Mouse (Mus musculus) T-helper 2 cell (primary cell): ENCODE results near the gene Arl8b.
"Not testable (repeated sequence)": the region's sequence is repeated elsewhere in the genome, so short reads cannot be mapped to it uniquely, and the experiment has no call there.

Experiments
- in situ Hi-C: fragments of 300-600 bp; cut with MboI, MseI; formaldehyde crosslinking; loops from one replicate; pipeline ENCODE4 v1.15.1; 2025; ENCODE audit warnings: high pct_unique_total_duplicates

The Arl8b gene

DNA sequence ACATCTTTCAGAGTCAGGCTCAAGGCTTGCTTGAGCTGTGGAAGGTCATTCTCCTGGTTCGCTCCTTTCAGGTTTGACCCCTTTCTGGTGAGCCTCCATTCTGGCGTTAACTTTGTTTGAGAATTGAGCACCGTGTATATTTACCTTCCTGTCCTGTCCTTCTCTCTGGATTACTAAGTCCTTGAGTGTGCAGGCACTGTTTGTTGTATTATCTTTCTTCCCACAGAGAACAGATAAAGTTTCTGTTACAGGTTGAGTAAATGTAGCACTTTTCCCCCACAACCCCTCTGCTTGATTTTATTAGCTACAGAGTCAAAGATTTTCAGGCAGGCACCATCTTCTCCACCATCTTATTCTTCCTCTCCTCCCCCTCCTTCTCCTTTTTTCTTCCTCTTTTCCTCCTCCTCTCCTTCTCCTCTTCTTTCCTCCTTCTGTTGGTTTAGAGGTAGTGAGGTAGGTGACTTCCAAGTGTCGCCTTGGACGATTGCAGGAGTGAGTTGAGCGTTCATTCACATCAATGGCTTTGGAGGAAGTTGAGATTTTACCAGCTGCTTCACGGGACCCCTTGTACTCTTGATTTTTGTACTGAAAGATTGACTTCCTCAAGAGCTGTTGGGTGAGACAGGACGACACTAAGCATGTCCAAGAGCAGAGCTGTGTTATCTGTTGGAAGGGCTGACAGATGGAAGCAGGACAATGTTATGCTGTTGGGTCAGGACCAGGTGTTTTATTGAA is 51.2 kb downstream of the Arl8b start:
- in situ Hi-C loops = loop anchor here (10.0 kb wide), 1 partner anchor 169 kb away; the partner anchor contains the start of gene Bhlhe40

DNA sequence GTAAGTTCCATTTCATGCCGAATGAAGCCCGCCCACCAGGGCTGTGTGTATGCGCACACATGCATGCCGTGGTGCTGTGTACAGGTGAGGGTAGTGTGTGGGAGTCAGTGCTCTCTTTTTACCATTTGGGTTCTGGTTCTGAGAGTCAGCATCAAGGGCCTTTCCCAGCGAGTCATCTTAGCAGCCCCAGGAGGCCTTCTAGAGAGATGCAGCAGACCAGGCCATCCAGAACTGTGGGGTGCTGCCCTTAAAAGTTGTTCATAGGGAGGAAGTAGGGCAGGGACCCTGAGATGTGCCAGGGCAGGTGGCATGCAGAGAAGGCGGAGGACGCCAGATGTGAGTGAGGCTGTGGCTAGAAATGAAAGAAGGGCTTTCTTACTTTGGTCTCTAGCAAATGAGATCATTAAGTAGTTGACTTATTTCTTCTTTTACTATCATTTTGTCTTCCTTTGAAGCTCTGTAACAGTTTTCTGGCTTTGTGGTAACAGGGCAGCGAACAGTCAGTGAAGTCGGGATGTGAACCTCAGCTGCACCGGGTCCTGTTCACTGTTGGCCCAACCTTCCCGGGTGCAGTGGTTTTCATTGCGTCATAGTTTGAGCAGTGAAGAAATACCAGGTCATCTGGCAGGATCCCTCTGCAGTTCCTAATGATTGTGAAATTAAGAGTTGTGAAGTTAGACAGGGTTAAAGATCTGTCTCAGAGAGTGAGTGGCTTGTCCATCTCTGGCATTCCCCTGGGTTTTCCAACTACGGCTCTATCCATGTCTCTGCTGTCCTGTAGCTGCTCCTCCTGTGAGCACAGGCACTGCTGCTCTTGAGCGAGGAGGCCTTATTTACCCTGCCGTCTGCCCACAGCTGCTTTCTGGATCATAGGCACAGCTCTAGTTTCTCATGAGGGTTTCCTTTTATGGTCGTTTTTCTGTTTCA is 53.1 kb downstream of the Arl8b start:
- in situ Hi-C loops = loop anchor here (10.0 kb wide), 1 partner anchor 171 kb away; the partner anchor contains the start of gene Bhlhe40

DNA sequence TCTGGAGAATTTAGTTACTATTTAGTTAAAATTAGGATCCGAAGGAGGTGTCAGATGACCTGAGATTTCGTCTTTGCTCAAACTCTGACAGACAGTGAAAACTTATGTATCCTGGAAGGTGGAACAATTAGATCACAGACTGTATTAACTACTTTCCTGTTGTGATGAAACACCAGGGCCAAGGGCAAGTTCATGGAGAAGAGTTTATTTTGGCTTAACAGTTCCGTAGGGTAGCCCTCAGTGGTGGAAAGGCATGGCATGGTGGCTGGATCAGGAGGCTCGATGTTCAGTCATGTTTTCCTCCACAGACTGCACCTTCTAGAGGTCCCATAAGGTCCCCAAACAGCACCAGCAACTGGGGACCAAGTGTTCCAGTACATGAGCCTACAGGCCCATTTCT is 54.2 kb downstream of the Arl8b start:
- in situ Hi-C loops = loop anchor here (10.0 kb wide), 1 partner anchor 172 kb away; the partner anchor contains the start of gene Bhlhe40

DNA sequence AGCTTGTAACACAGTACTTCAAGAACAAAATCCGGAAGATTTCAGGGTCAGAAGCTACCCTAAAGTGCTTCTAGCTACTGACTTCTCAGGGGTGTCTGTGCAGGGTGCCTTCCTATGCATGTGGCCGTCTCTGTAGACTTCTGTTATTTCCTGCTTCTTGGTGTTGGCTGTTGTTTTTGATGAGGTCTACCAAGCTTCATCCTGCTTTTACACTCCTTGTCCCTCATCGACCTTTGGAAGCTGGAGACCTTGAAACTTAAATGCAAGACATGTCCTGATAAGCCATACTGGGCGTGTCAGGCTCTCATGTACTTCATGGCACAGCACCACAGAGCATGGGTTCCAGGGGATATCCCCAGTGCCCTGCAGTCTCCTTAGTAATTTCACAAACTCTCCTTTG is 55.1 kb downstream of the Arl8b start:
- in situ Hi-C loops = loop anchor here (10.0 kb wide), 1 partner anchor 173 kb away; the partner anchor contains the start of gene Bhlhe40

DNA sequence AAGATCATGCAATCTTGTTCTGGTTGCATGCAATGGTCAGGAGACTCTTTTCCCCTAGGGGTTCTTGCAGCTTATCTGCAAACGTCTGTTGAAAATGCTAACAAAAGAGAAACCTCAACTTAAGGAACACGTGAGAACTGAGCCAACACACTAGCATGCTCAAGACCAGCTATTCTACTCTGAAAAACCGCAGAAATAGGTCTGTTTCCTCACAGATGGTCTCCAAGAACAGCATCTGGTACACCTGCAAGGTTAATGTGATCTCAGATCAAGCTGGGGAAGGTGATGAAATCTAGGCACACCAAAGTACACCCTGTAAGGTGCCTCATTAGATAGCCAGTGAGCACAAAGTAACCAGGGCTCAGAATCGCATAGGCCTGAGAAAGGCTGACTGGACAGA is 56.5 kb downstream of the Arl8b start:
- in situ Hi-C loops = loop anchor here (10.0 kb wide), 1 partner anchor 175 kb away; the partner anchor contains the start of gene Bhlhe40

DNA sequence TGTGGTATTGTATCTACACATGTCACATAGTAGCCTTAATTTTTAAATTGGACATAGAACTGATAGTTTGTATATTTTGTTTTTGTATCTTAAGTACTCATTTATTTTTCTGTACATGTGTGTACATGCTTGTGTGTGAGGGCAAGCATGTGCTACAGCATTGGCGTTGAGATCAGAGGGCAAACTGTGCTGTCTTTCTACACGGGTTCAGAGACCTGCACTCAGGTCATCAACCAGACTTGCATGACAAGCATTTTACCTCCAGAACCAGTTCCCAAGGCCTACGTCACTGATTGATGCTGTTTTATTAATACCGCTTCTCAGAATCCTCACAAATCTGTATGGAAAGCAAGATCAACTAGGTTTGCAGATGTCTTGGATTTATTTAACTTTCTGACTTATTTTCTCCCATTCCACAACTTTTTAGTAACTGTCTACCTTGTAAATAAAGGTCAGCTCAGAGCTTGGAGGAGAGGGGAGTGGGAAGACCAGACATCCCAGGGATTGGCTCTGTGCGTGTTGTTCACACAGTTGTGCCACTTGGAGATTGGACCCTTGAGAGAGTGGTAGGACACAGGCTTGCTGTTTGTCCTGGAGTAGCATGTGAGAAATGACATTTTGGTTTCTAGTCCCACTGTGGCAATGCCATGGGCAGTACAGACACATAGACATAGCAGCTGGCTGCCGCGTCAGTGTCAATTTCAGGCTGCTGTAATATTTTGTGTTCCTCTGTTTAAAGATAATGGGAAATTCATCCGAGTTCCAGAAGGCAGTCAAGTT is 58.2 kb downstream of the Arl8b start:
- in situ Hi-C loops = no loop called here

DNA sequence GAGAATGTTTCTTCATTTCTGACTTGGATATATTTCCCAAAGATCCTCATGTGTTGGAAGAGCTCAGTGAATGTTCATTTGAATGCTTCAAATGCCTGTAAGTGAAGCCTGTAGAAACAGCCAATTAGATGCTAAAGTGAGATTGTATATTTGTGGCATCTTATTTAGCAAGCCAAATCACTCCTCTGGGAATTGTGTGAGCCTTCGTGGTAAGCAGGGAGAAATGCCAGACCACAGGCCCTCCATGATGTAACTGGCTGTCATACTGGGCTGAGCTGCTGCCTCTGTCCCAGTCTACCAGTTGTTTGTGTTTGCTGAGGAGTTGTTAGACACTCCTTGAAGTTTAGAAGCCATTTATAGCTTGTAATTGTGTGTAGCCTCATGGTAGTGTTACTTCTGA is 60.8 kb downstream of the Arl8b start:
- in situ Hi-C loops = no loop called here

DNA sequence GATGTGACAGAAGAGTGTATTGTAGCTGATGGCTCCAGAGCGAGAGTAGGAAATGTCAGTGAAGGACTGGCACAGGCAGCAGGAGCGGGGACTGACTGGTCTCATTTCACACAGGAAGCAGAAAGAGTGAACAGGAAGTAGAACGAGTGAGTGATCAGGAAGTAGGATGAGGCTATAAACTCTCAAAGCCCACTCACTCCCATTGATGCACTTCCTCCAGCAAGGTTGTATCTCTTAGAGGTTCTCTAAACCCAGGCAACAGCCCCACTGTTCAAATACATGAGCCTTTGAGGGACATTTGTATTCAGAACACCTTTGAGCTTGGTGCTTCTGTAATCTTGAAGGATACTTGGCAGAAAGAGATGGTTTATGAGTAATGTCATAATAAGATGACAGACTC is 61.2 kb downstream of the Arl8b start:
- in situ Hi-C loops = no loop called here

DNA sequence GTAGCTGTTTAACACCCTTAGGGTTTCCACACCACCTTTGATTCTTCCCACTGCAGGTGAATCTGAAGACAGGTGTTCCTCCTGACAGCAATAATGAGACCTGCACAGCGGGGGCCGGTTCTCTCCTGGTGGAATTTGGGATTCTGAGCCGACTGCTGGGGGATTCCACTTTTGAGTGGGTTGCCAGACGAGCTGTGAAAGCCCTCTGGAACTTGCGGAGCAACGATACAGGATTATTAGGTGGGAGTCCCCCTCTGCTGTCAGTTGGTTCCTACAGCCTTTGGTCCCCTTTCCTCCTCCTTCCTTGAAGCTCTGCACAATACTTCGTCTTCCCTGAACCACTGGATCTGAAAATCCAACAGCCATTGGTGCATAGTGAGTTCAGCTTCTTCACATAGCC is 61.9 kb downstream of the Arl8b start:
- in situ Hi-C loops = no loop called here

DNA sequence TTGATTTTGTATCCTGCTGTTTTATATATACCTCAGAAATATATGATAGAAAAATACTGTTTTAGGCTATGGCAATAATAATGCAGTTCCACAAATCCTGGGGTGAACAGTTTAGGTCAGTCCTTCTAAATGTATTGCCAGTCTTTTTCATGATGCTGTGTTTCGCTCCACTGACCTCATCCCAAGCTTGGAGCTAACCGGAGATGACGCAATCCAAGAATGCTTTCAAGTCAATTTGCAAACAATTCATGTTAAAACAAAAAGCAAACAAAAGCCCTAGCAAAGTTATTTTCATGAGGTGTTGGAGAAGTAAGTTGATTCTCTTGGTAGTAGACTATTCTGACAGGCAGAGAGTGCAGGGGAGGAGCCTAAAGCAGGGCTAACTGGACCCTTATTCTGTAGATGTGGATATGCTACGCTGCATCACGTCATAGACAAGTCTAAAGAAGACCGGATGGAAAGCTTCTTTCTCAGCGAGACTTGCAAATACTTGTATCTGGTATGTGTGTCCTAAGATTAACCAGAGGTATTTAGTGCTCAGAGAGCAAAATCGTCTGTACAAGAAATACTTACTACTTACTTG is 69.3 kb downstream of the Arl8b start:
- in situ Hi-C loops = no loop called here

DNA sequence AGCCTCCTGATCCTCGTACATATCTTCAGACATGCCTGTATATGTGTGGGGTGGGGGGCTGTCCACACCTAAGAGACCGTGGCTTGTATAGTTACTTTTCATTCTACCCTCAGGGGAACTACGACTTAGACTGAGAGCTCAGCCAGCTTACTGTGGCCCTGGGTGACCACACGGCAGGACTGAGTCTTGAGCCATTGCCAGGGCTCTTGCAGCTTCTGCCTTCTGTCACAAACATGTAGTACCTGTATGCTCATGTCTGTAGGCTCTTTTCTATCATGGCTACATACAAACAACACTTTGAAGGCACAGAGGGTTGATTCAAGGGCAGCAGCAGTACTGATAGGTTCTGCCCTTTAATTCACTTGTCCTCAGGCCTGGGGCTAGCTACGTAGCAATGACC is 70.1 kb downstream of the Arl8b start:
- in situ Hi-C loops = no loop called here

DNA sequence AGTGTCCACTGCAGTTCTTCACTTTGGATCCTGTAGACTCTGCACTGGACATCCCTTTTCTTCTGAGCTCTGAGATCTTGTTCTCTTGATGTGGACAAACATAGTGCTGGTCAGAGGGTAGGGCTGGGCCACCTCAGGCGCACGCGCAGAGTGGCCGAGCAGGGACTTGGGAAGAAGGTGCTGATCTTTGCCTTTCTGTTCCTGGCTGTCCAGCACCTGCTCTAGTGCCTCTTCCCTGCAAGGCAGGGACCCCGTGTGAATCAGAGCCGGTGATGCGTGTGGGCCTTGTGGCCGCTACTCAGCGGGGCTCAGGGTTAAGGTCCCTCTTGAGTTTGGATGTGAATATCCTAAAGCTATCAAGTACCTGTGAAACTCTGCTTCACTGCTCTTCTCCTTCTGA is 75.7 kb downstream of the Arl8b start:
- in situ Hi-C loops = no loop called here

DNA sequence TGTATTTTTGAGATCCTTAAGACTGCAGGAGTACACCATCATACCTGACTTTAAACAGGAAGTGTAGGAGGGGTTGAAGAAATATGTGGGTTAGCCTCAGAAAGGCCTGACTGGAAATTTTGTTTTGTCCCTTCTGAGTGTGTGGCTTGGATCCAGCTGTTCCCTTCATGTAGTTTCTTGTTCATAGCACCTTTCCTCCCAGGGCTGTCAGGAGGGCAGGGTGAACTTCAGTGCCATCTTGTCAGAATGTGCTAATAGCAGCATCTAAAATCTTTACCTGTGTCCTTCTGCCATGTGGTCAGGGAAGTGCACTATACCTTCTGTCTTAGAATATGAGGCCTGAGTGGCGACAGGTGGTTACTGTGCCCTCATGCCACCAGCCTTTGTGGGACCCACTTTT is 78.3 kb downstream of the Arl8b start:
- in situ Hi-C loops = no loop called here

DNA sequence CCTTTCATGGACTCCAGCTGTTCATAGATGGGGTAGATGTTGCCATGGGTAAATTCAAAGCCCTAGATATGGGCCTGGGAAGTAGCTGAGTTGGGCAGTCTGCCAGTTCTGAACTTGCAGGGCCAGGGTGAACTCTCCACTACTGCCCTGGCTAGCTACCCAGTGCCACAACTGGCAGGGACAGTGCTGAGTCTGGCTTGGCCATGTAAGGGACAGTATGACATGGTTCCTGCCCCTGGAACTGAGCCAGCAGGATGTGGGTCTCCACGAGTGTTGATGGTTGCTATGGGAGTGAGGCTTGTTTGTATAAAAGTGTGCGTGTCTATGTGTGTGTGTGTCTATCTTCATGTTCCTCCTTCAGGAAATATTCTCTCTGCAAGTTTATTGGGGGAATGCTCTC is 79.6 kb downstream of the Arl8b start:
- in situ Hi-C loops = no loop called here

DNA sequence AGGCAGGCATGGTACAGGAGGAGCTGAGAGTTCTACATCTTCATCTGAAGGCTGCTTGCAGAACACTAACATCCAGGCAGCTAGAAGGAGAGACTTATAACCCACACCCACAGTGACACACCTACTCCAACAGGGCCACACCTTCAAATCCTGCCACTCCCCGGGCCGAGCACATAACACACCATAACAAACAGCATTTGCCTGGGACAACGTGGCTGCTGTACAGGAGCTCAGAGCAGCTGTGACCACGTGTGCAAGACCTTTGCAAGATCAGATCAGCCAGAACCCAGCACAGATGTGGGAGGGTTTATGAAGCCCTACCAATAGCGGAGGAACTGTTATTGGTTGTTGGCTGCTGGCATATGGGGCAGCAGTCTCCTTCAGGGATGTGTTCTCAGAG is 83.4 kb downstream of the Arl8b start:
- in situ Hi-C loops = no loop called here

DNA sequence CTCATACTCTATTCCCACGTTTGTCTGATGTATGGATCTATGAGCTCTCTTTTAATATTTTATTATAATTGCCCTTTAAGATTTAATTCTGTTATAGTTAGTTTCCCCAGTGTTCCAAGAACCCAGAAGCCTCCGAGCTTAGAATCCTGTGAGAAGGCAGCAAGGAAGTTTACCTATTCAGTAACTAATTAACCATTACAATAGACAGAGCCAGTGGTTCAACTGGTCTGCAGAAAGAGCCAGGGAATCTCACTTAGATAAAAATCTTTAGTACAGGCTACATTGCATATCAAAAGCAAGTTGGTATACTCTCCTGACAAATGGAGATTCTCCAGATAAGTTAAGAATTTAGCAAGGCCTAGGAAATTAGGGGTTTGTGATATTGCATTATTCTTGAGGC is 86.1 kb downstream of the Arl8b start:
- in situ Hi-C loops = not testable (repeated sequence)

DNA sequence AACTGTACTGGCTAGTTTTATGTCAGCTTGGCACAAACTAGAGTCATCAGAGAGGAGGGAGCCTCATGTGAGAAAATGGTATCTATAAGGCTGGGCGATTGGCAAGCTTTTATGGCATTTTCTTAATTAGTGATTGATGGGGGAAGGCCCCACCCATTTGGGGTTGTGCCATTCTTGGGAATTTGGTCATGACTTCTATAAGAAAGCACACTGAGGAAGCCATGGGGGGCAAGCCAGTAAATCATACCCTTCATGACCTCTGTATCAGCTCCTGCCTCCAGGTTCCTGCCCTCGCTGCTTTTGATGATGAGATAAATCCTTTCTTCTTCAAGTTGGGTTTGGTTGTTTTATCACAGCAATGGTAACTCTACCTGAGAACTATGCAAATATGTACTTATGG is 87.5 kb downstream of the Arl8b start:
- in situ Hi-C loops = no loop called here

DNA sequence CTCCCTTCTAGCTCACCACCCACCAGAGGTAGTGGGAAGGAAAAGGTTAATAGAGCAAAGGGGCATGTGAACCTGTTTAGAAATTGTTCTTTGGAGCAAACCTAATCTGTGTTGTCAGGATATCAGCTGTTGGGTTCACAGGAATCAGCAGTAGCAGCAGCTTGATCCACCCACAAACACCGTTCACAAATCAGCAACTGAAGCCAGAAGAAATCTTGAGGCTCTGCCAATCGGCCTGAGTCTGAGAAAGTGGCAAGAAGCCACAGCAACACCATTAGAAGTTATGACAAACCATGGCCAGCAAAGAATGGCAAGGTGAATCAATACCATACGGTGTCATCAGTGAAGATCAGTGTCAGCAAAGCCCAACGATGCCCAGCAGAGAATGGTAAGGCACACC is 88.4 kb downstream of the Arl8b start:
- in situ Hi-C loops = no loop called here
